Mouse (Mus musculus) heart, embryonic 13.5 days (tissue): ENCODE data around the gene Dagla. TPM values are rescaled to one million over a fixed set of nuclear protein-coding genes. Genes with fewer than 3 reads are reported as not detected.
A peak's percentile ranks its signal among the peaks of the same experiment; 100 is the strongest.

ENCODE experiments used
- ATAC-seq: fragments of 200-750 bp; cut with Nextera tagmentation; 2 replicates; pipeline ENCODE4 v1.8.0; 2017; ENCODE audit warnings: moderate TSS enrichment; ENCODE audit not compliant: insufficient number of reproducible peaks, low FRiP score, low TSS enrichment; ENCODE audit errors: extremely low read depth
- H3K27ac ChIP-seq: fragments of 300-500 bp; sonication (generic); replicated peaks from 2 replicates; pipeline ENCODE4 v1.5.1; 2015; ENCODE audit warnings: moderate library complexity, mild to moderate bottlenecking, inconsistent platforms
- H3K27me3 ChIP-seq: fragments of 300-500 bp; sonication (generic); replicated peaks from 2 replicates; pipeline ENCODE4 v1.6.1; 2015; ENCODE audit warnings: mild to moderate bottlenecking, inconsistent platforms
- H3K36me3 ChIP-seq: fragments of 300-500 bp; sonication (generic); 2 replicates; pipeline ENCODE4 v1.6.1; 2015; ENCODE audit warnings: mild to moderate bottlenecking, inconsistent platforms
- H3K4me1 ChIP-seq: fragments of 300-500 bp; sonication (generic); 2 replicates; pipeline ENCODE4 v1.6.1; 2015; ENCODE audit warnings: inconsistent platforms
- H3K4me2 ChIP-seq: fragments of 300-500 bp; sonication (generic); 2 replicates; pipeline ENCODE4 v1.6.1; 2015; ENCODE audit warnings: inconsistent platforms, mild to moderate bottlenecking, moderate library complexity
- H3K4me3 ChIP-seq: fragments of 300-500 bp; sonication (generic); 2 replicates; pipeline ENCODE4 v1.5.1; 2015; ENCODE audit warnings: moderate library complexity, mild to moderate bottlenecking, inconsistent platforms
- H3K9ac ChIP-seq: fragments of 300-500 bp; sonication (generic); 2 replicates; pipeline ENCODE4 v1.6.1; 2015; ENCODE audit warnings: inconsistent platforms, mild to moderate bottlenecking, moderate library complexity
- H3K9me3 ChIP-seq: fragments of 300-500 bp; sonication (generic); 2 replicates; pipeline ENCODE4 v1.6.1; 2016; ENCODE audit warnings: inconsistent platforms
- WGBS: fragments of 180-500 bp; shearing (Covaris S2); methylation state at CpG from one replicate; pipeline ENCODE4 v1.1.7; 2015; ENCODE audit warnings: mixed read lengths; 5-methylcytosine and 5-hydroxymethylcytosine counted together
- polyA plus RNA-seq: library from polyadenylated mRNA; unstranded; fragments of >200 nt; fragmentation: Nextera tagmentation; extraction: Ambion mirVana; gene quantifications from 2 replicates; pipeline ENCODE4 v1.2.1, GENCODE M21; 2015

Gene Dagla
- polyA plus RNA-seq, 1 experiment from 2014 or later: 0.96 TPM

GRCm38 (mm10) chr19:10307351-10307750 lies 2.7 kb upstream of the Dagla start:
- Histone ChIP-seq H3K27ac (no peak overlapping the region), H3K9ac (no peak overlapping the region), H3K36me3 (no peaks in the 10 kb centered on the region), H3K9me3 (no peaks in the 10 kb centered on the region), H3K4me1 (peaks cover 24% of the 10 kb centered on the region), H3K27me3 (peaks cover 63% of the 10 kb centered on the region), H3K4me2 (no peak overlapping the region), H3K4me3 (no peak overlapping the region)
- 74% methylated on average over 5 of the region's 5 CpGs for WGBS
- ATAC-seq: no peak

- H3K4me1 ChIP-seq: peaks cover 24% of the 10 kb centered on the region
- H3K4me3 ChIP-seq: no peak overlapping the region
- H3K4me2 ChIP-seq: no peak overlapping the region
- ATAC-seq: no peak
- H3K9me3 ChIP-seq: no peaks in the 10 kb centered on the region
- WGBS: 70% methylated on average over 5 of the region's 5 CpGs
- no peaks in the 10 kb centered on the region for H3K36me3 ChIP-seq
- no peak overlapping the region for H3K9ac ChIP-seq
- H3K27ac ChIP-seq: no peak overlapping the region
- peaks cover 66% of the 10 kb centered on the region for H3K27me3 ChIP-seq
Measured at GRCm38 (mm10) chr19:10306521-10307243, 2.0 kb upstream of the Dagla start.

- peaks cover 24% of the 10 kb centered on the region for H3K4me1 ChIP-seq
- peaks cover 75% of the 10 kb centered on the region for H3K27me3 ChIP-seq
- no peaks in the 10 kb centered on the region for H3K9me3 ChIP-seq
- H3K27ac ChIP-seq: no peak overlapping the region
- no peak overlapping the region; the same call in 1 of the 2 replicates for H3K4me2 ChIP-seq
- no peak for ATAC-seq
- 59% methylated on average over 12 of the region's 12 CpGs for WGBS
- no peak overlapping the region for H3K4me3 ChIP-seq
- no peak overlapping the region for H3K9ac ChIP-seq
- no peaks in the 10 kb centered on the region for H3K36me3 ChIP-seq
Measured at GRCm38 (mm10) chr19:10305640-10306039, 963 bp upstream of the Dagla start.

GRCm38 (mm10) chr19:10304395-10304794 lies 282 bp downstream of the Dagla start:
- no peak for ATAC-seq
- 9% methylated on average over 37 of the region's 37 CpGs for WGBS
- no peaks in the 10 kb centered on the region for H3K36me3 ChIP-seq
- H3K9ac ChIP-seq: peak overlapping the region; percentile 86
- peaks cover 85% of the 10 kb centered on the region for H3K27me3 ChIP-seq
- H3K9me3 ChIP-seq: no peaks in the 10 kb centered on the region
- peaks cover 24% of the 10 kb centered on the region for H3K4me1 ChIP-seq
- no peak overlapping the region for H3K27ac ChIP-seq
- peak overlapping the region; percentile 95 for H3K4me2 ChIP-seq
- H3K4me3 ChIP-seq: peak overlapping the region; percentile 73

GRCm38 (mm10) chr19:10302852-10303251 lies 1.8 kb downstream of the Dagla start:
- Histone ChIP-seq H3K4me2 (no peak overlapping the region), H3K9me3 (no peaks in the 10 kb centered on the region), H3K36me3 (no peaks in the 10 kb centered on the region), H3K9ac (no peak overlapping the region), H3K4me1 (peaks cover 25% of the 10 kb centered on the region), H3K27me3 (peaks cover 81% of the 10 kb centered on the region), H3K27ac (no peak overlapping the region), H3K4me3 (no peak overlapping the region)
- no peak for ATAC-seq
- WGBS: 69% methylated on average over 3 of the region's 3 CpGs

GRCm38 (mm10) chr19:10301866-10302356 lies 2.8 kb downstream of the Dagla start:
- Histone ChIP-seq H3K27me3 (peaks cover 71% of the 10 kb centered on the region), H3K4me2 (no peak overlapping the region), H3K36me3 (no peaks in the 10 kb centered on the region), H3K9me3 (no peaks in the 10 kb centered on the region), H3K4me1 (peaks cover 35% of the 10 kb centered on the region), H3K4me3 (no peak overlapping the region), H3K9ac (no peak overlapping the region), H3K27ac (no peak overlapping the region)
- WGBS: 52% methylated on average over 4 of the region's 4 CpGs
- ATAC-seq: no peak

GRCm38 (mm10) chr19:10301263-10301662 lies 3.4 kb downstream of the Dagla start:
- Histone ChIP-seq H3K4me2 (no peak overlapping the region), H3K27me3 (peaks cover 65% of the 10 kb centered on the region), H3K9ac (no peak overlapping the region), H3K4me1 (peaks cover 41% of the 10 kb centered on the region), H3K4me3 (no peak overlapping the region), H3K27ac (no peak overlapping the region), H3K36me3 (no peaks in the 10 kb centered on the region), H3K9me3 (no peaks in the 10 kb centered on the region)
- 66% methylated on average over 11 of the region's 11 CpGs for WGBS
- ATAC-seq: no peak

- Histone ChIP-seq H3K4me3 (no peak overlapping the region), H3K36me3 (no peaks in the 10 kb centered on the region), H3K27ac (no peak overlapping the region), H3K4me2 (no peak overlapping the region), H3K27me3 (peaks cover 60% of the 10 kb centered on the region), H3K9me3 (no peaks in the 10 kb centered on the region), H3K9ac (no peak overlapping the region), H3K4me1 (peaks cover 46% of the 10 kb centered on the region)
- 77% methylated on average over 4 of the region's 4 CpGs for WGBS
- no peak for ATAC-seq
Measured at GRCm38 (mm10) chr19:10300809-10301208, 3.9 kb downstream of the Dagla start.

GRCm38 (mm10) chr19:10298268-10298667 lies 6.4 kb downstream of the Dagla start:
- Histone ChIP-seq H3K27ac (no peak overlapping the region), H3K4me3 (no peak overlapping the region), H3K4me2 (no peak overlapping the region), H3K9ac (no peak overlapping the region), H3K27me3 (peaks cover 45% of the 10 kb centered on the region), H3K4me1 (peaks cover 50% of the 10 kb centered on the region), H3K9me3 (no peaks in the 10 kb centered on the region), H3K36me3 (no peaks in the 10 kb centered on the region)
- WGBS: 65% methylated on average over 4 of the region's 4 CpGs
- ATAC-seq: no peak

GRCm38 (mm10) chr19:10297041-10297503 lies 7.6 kb downstream of the Dagla start:
- H3K4me3 ChIP-seq: no peak overlapping the region
- no peaks in the 10 kb centered on the region for H3K36me3 ChIP-seq
- peak overlapping the region; percentile 79 for H3K27ac ChIP-seq
- peak overlapping the region; percentile 20; the same call in 1 of the 2 replicates for H3K9ac ChIP-seq
- peak overlapping the region; percentile 35 for H3K4me2 ChIP-seq
- H3K27me3 ChIP-seq: peaks cover 37% of the 10 kb centered on the region
- no peaks in the 10 kb centered on the region for H3K9me3 ChIP-seq
- ATAC-seq: peak; percentile 21; the same call in 1 of the 2 replicates
- peaks cover 43% of the 10 kb centered on the region for H3K4me1 ChIP-seq
- 20% methylated on average over 8 of the region's 8 CpGs for WGBS

- H3K9me3 ChIP-seq: no peaks in the 10 kb centered on the region
- no peak overlapping the region for H3K4me3 ChIP-seq
- 38% methylated on average over 5 of the region's 5 CpGs for WGBS
- peak overlapping the region; percentile 62 for H3K9ac ChIP-seq
- H3K4me1 ChIP-seq: peaks cover 48% of the 10 kb centered on the region
- ATAC-seq: no peak
- peak overlapping the region; percentile 79 for H3K27ac ChIP-seq
- peaks cover 35% of the 10 kb centered on the region for H3K27me3 ChIP-seq
- H3K36me3 ChIP-seq: no peaks in the 10 kb centered on the region
- H3K4me2 ChIP-seq: no peak overlapping the region
Measured at GRCm38 (mm10) chr19:10296306-10296705, 8.4 kb downstream of the Dagla start.
